Mouse (Mus musculus) limb, embryonic 12.5 days (tissue): ENCODE data around the gene Mxi1. TPM values are rescaled to one million over a fixed set of nuclear protein-coding genes. Genes with fewer than 3 reads are reported as not detected.

ENCODE experiments used
- ATAC-seq: fragments of 200-750 bp; cut with Nextera tagmentation; 2 replicates; pipeline ENCODE4 v1.8.0; 2017; ENCODE audit warnings: low read depth, moderate TSS enrichment; ENCODE audit not compliant: insufficient number of reproducible peaks, insufficient read depth, low FRiP score, low TSS enrichment
- H3K27ac ChIP-seq: fragments of 300-500 bp; sonication (generic); 2 replicates; pipeline ENCODE4 v1.5.1; 2016; ENCODE audit warnings: mild to moderate bottlenecking, moderate library complexity
- H3K27me3 ChIP-seq: fragments of 300-500 bp; sonication (generic); 2 replicates; pipeline ENCODE4 v1.6.1; 2016; ENCODE audit warnings: mild to moderate bottlenecking, moderate library complexity
- H3K36me3 ChIP-seq: fragments of 300-500 bp; sonication (generic); 2 replicates; pipeline ENCODE4 v1.6.1; 2016; ENCODE audit warnings: mild to moderate bottlenecking, moderate library complexity
- H3K4me1 ChIP-seq: fragments of 300-500 bp; sonication (generic); replicated peaks from 2 replicates; pipeline ENCODE4 v1.6.1; 2016
- H3K4me2 ChIP-seq: fragments of 300-500 bp; sonication (generic); 2 replicates; pipeline ENCODE4 v1.6.1; 2016; ENCODE audit warnings: mild to moderate bottlenecking, moderate library complexity
- H3K4me3 ChIP-seq: fragments of 300-500 bp; sonication (generic); replicated peaks from 2 replicates; pipeline ENCODE4 v1.5.1; 2016; ENCODE audit warnings: mild to moderate bottlenecking
- H3K9ac ChIP-seq: fragments of 300-500 bp; sonication (generic); replicated peaks from 2 replicates; pipeline ENCODE4 v1.6.1; 2016; ENCODE audit warnings: mild to moderate bottlenecking, moderate library complexity
- H3K9me3 ChIP-seq: fragments of 300-500 bp; sonication (generic); 2 replicates; pipeline ENCODE4 v1.6.1; 2016; ENCODE audit warnings: mild to moderate bottlenecking, moderate library complexity
- WGBS: fragments of 180-500 bp; shearing (Covaris S2); methylation state at CpG from one replicate; pipeline ENCODE4 v1.1.7; 2016; 5-methylcytosine and 5-hydroxymethylcytosine counted together
- polyA plus RNA-seq: library from polyadenylated mRNA; unstranded; fragments of >200 nt; fragmentation: Nextera tagmentation; extraction: Ambion mirVana; gene quantifications from 2 replicates; pipeline ENCODE4 v1.2.1, GENCODE M21; 2016

Mxi1 gene
- polyA plus RNA-seq, 1 experiment from 2014 or later: 46.6 TPM

GRCm38 (mm10) chr19:53404837-53405356, 94.6 kb downstream of the Mxi1 start:
- Histone ChIP-seq H3K36me3 (no peaks in the 10 kb centered on the region), H3K4me3 (no peak overlapping the region), H3K27me3 (no peaks in the 10 kb centered on the region), H3K4me1 (0 out of 2 replicates have a peak, but pooled peaks cover 2% of the 10 kb centered on the region), H3K9me3 (no peaks in the 10 kb centered on the region), H3K9ac (no peak overlapping the region), H3K27ac (no peak overlapping the region), H3K4me2 (no peak overlapping the region)
- no peak for ATAC-seq
- 83% methylated on average over 18 of the region's 18 CpGs for WGBS

GRCm38 (mm10) chr19:53405810-53406209, 95.5 kb downstream of the Mxi1 start:
- no peaks in the 10 kb centered on the region for H3K36me3 ChIP-seq
- H3K27ac ChIP-seq: no peak overlapping the region
- H3K4me1 ChIP-seq: peaks cover 8% of the 10 kb centered on the region; the same call in 1 of the 2 replicates
- H3K4me2 ChIP-seq: no peak overlapping the region
- 71% methylated on average over 2 of the region's 2 CpGs for WGBS
- no peak overlapping the region for H3K4me3 ChIP-seq
- H3K9me3 ChIP-seq: no peaks in the 10 kb centered on the region
- no peak for ATAC-seq
- H3K9ac ChIP-seq: no peak overlapping the region
- no peaks in the 10 kb centered on the region for H3K27me3 ChIP-seq

- H3K36me3 ChIP-seq: no peaks in the 10 kb centered on the region
- WGBS: 66% methylated on average over 2 of the region's 2 CpGs
Observed at GRCm38 (mm10) chr19:53407350-53407749, 97.0 kb downstream of the Mxi1 start.

GRCm38 (mm10) chr19:53408398-53408797, 98.1 kb downstream of the Mxi1 start:
- Histone ChIP-seq H3K4me3 (no peak overlapping the region), H3K9me3 (no peaks in the 10 kb centered on the region), H3K27ac (no peak overlapping the region), H3K9ac (no peak overlapping the region), H3K4me2 (no peak overlapping the region), H3K4me1 (peaks cover 26% of the 10 kb centered on the region), H3K27me3 (no peaks in the 10 kb centered on the region), H3K36me3 (no peaks in the 10 kb centered on the region)
- 88% methylated on average over 8 of the region's 8 CpGs for WGBS
- ATAC-seq: no peak

More at GRCm38 (mm10) chr19:53407350-53407749, 97.0 kb downstream of the Mxi1 start:
- no peak for ATAC-seq
- Histone ChIP-seq H3K4me1 (peaks cover 20% of the 10 kb centered on the region), H3K27me3 (no peaks in the 10 kb centered on the region), H3K9ac (no peak overlapping the region), H3K4me2 (no peak overlapping the region), H3K27ac (no peak overlapping the region), H3K9me3 (no peaks in the 10 kb centered on the region), H3K4me3 (no peak overlapping the region)

GRCm38 (mm10) chr19:53409663-53410307, 99.5 kb downstream of the Mxi1 start:
- no peak overlapping the region for H3K9ac ChIP-seq
- ATAC-seq: no peak

GRCm38 (mm10) chr19:53412149-53412848, 102.0 kb downstream of the Mxi1 start:
- 10% methylated on average over 6 of the region's 6 CpGs for WGBS
- no peak overlapping the region; the same call in 1 of the 2 replicates for H3K9ac ChIP-seq
- H3K4me2 ChIP-seq: 0 out of 2 replicates have a peak overlapping the region, but pooled peaks have one; percentile 5
- peak; percentile 70 for ATAC-seq
- H3K4me1 ChIP-seq: peaks cover 26% of the 10 kb centered on the region
- no peaks in the 10 kb centered on the region for H3K27me3 ChIP-seq
- no peaks in the 10 kb centered on the region for H3K36me3 ChIP-seq
- no peak overlapping the region for H3K4me3 ChIP-seq
- peak overlapping the region; percentile 82 for H3K27ac ChIP-seq
- H3K9me3 ChIP-seq: no peaks in the 10 kb centered on the region

More at GRCm38 (mm10) chr19:53409663-53410307, 99.5 kb downstream of the Mxi1 start:
- Histone ChIP-seq H3K27ac (no peak overlapping the region), H3K4me2 (no peak overlapping the region), H3K4me3 (no peak overlapping the region), H3K4me1 (peaks cover 26% of the 10 kb centered on the region), H3K9me3 (no peaks in the 10 kb centered on the region), H3K27me3 (no peaks in the 10 kb centered on the region), H3K36me3 (no peaks in the 10 kb centered on the region)
- 56% methylated on average over 17 of the region's 17 CpGs for WGBS

GRCm38 (mm10) chr19:53413617-53414380, 103.5 kb downstream of the Mxi1 start:
- H3K27ac ChIP-seq: no peak overlapping the region
- H3K4me1 ChIP-seq: peaks cover 26% of the 10 kb centered on the region
- no peaks in the 10 kb centered on the region for H3K36me3 ChIP-seq
- no peaks in the 10 kb centered on the region for H3K27me3 ChIP-seq
- ATAC-seq: no peak
- H3K9ac ChIP-seq: no peak overlapping the region
- no peak overlapping the region for H3K4me2 ChIP-seq
- no peak overlapping the region for H3K4me3 ChIP-seq
- no peaks in the 10 kb centered on the region for H3K9me3 ChIP-seq
- WGBS: 72% methylated on average over 15 of the region's 15 CpGs

- WGBS: 81% methylated on average over 11 of the region's 11 CpGs
- Histone ChIP-seq H3K4me3 (no peak overlapping the region), H3K27ac (no peak overlapping the region), H3K9ac (no peak overlapping the region), H3K4me2 (no peak overlapping the region), H3K4me1 (peaks cover 26% of the 10 kb centered on the region), H3K36me3 (no peaks in the 10 kb centered on the region), H3K27me3 (no peaks in the 10 kb centered on the region), H3K9me3 (no peaks in the 10 kb centered on the region)
- ATAC-seq: no peak
Observed at GRCm38 (mm10) chr19:53414650-53415049, 104.3 kb downstream of the Mxi1 start.

- no peak for ATAC-seq
- 81% methylated on average over 17 of the region's 17 CpGs for WGBS
- Histone ChIP-seq H3K27me3 (no peaks in the 10 kb centered on the region), H3K4me3 (no peak overlapping the region), H3K27ac (no peak overlapping the region), H3K36me3 (no peaks in the 10 kb centered on the region), H3K4me2 (no peak overlapping the region), H3K4me1 (peaks cover 21% of the 10 kb centered on the region), H3K9ac (no peak overlapping the region), H3K9me3 (no peaks in the 10 kb centered on the region)
Observed at GRCm38 (mm10) chr19:53415198-53415597, 104.9 kb downstream of the Mxi1 start.

- no peak overlapping the region for H3K4me3 ChIP-seq
- peaks cover 28% of the 10 kb centered on the region for H3K4me1 ChIP-seq
- no peak overlapping the region for H3K27ac ChIP-seq
- WGBS: 39% methylated on average over 5 of the region's 5 CpGs
- H3K9ac ChIP-seq: no peak overlapping the region
- ATAC-seq: no peak
- H3K4me2 ChIP-seq: no peak overlapping the region
- no peaks in the 10 kb centered on the region for H3K27me3 ChIP-seq
- no peaks in the 10 kb centered on the region for H3K36me3 ChIP-seq
- H3K9me3 ChIP-seq: no peaks in the 10 kb centered on the region
Observed at GRCm38 (mm10) chr19:53419834-53420233, 109.5 kb downstream of the Mxi1 start.
